Mouse (Mus musculus) testis, adult 2 months (tissue): ENCODE measurements around the gene Zfp341. TPM values are rescaled to one million over a fixed set of nuclear protein-coding genes. Genes with fewer than 3 reads are reported as not detected.
A peak's percentile ranks its signal among the peaks of the same experiment; 100 is the strongest.

ENCODE experiments used
- H3K27ac ChIP-seq: fragments of 200-500 bp; 2 replicates; pipeline ENCODE4 v1.5.1; 2012; ENCODE audit warnings: low read depth, low read length; ENCODE audit not compliant: control insufficient read depth, insufficient read depth
- H3K27me3 ChIP-seq: fragments of 200-500 bp; 2 replicates; pipeline ENCODE4 v1.6.1; 2012; ENCODE audit warnings: mild to moderate bottlenecking, low read length, moderate library complexity; ENCODE audit not compliant: control insufficient read depth, insufficient read depth
- H3K36me3 ChIP-seq: fragments of 200-500 bp; 2 replicates; pipeline ENCODE4 v1.6.1; 2012; ENCODE audit warnings: mild to moderate bottlenecking, low read length; ENCODE audit not compliant: control insufficient read depth, insufficient read depth
- H3K4me1 ChIP-seq: fragments of 200-500 bp; 2 replicates; pipeline ENCODE4 v1.6.1; 2012; ENCODE audit warnings: low read length; ENCODE audit not compliant: control insufficient read depth, insufficient read depth
- H3K4me3 ChIP-seq: fragments of 200-500 bp; 2 replicates; pipeline ENCODE4 v1.5.1; 2012; ENCODE audit warnings: low read depth, mild to moderate bottlenecking, low read length, moderate library complexity, mixed read lengths; ENCODE audit not compliant: control insufficient read depth
- CTCF ChIP-seq: fragments of 200-500 bp; IDR thresholded peaks from 2 replicates; pipeline ENCODE4 v1.5.1; 2012; ENCODE audit warnings: low read depth, mild to moderate bottlenecking, inconsistent platforms, low read length, moderate library complexity; ENCODE audit not compliant: control insufficient read depth, insufficient read depth, insufficient replicate concordance
- POLR2A ChIP-seq: fragments of 200-500 bp; IDR thresholded peaks from 2 replicates; pipeline ENCODE4 v1.6.1; 2012; ENCODE audit warnings: low read depth, mild to moderate bottlenecking, inconsistent platforms, low read length, moderate library complexity; ENCODE audit not compliant: control insufficient read depth
- polyA plus RNA-seq: library from polyadenylated mRNA; depleted of rRNA; stranded (reverse); fragments of >200 nt; gene quantifications from 2 replicates; pipeline ENCODE4 v1.2.3, GENCODE M21; 2012

Gene Zfp341
- polyA plus RNA-seq, 1 experiment = 1.1 TPM

DNA sequence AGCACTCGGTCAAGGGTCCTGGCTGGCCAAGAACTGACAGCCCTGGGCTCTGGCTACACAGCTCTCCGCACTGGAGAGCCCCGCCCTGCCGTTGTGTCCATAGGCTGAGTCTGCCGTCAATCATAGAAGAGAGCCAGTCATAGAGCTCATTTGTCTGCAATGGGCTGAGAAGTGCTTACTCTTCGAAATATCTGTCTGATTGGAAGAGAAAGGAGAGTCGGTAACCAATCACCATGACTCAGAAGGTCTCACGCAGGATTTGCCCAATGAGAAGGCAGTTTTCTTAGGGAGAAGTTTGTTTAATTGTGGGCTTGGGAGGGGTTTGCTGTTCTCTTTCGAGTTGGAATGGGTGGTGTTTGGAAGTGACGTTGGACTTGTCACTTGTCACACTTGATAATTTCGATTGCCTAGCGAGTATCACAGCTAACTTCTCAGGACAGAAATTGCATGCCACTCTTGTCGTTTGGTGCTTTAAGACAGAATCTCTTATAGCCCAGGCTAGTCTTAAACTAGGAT lies 9.4 kb upstream of the Zfp341 start, which contains the start of gene Pxmp4:
Gene Pxmp4, minus strand, starts transcription at position 71 of the 516 bp plus-strand sequence.
- no peaks in the 10 kb centered on the region for H3K27me3 ChIP-seq
- H3K4me3 ChIP-seq = peak within 1 kb of the TSS; percentile 86
- no peak within 1 kb of the TSS for H3K27ac ChIP-seq
- H3K36me3 ChIP-seq = no peaks in the 10 kb centered on the region
- H3K4me1 ChIP-seq = no peaks in the 10 kb centered on the region
- TF ChIP-seq POLR2A (peak; percentile 60; the same call in 1 of the 2 replicates), CTCF (no peak)

DNA sequence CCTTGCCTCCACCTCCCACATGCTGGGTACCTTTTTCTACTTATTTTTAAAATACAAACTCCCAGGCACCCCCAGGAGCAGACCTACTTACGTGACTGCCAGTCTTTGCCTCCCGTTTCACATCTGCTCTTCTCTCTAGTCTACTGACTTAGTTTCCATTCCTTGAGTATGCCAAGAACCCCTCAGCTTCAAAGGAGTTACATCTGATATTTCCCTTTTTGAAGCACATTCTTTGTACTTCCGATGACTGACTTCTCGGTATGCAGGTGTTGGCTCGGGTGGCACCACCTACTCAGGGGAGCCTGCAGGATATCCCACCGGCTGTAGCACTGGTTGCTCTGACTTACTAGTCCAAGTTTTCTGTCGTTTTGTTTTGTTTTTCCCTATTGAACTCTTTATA lies 8.9 kb upstream of the Zfp341 start:
- Histone ChIP-seq H3K36me3 (no peaks in the 10 kb centered on the region), H3K4me3 (peak overlapping the region; percentile 8; the same call in 1 of the 2 replicates), H3K27me3 (no peaks in the 10 kb centered on the region), H3K27ac (no peak overlapping the region), H3K4me1 (no peaks in the 10 kb centered on the region)
- TF ChIP-seq CTCF (no peak), POLR2A (no peak)

DNA sequence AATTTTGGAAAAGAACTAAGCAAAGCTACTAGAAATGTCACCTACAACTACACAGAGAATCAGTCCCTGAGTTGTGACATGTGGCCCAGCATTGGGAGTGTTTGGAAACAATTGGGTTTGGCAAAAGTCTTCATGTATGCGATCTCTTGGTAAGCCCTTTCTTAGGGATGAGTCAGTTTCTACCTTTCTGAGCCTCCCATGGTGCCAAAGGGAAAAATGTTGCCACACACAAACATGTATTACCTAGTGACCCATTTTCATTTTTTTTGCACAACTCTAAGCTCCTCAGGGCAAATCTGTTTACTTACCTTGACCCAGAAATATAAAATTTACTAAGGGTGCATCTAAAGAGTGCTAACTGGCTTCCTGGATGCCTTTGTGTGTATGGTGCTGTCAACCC lies 6.1 kb upstream of the Zfp341 start:
- TF ChIP-seq CTCF (no peak), POLR2A (no peak)
- no peak overlapping the region for H3K4me3 ChIP-seq

GRCm38 (mm10) chr2:154609050-154609767 lies 3.9 kb upstream of the Zfp341 start:
- no peak for TF ChIP-seq POLR2A
- TF ChIP-seq CTCF = no peak
- no peak overlapping the region for H3K4me3 ChIP-seq
- H3K4me1 ChIP-seq = peaks cover 8% of the 10 kb centered on the region
- H3K27ac ChIP-seq = no peak overlapping the region
- H3K27me3 ChIP-seq = no peaks in the 10 kb centered on the region
- no peaks in the 10 kb centered on the region for H3K36me3 ChIP-seq

More for the DNA sequence above, 6.1 kb upstream of the Zfp341 start:
- Histone ChIP-seq H3K36me3 (no peaks in the 10 kb centered on the region), H3K27me3 (no peaks in the 10 kb centered on the region), H3K27ac (no peak overlapping the region), H3K4me1 (0 out of 2 replicates have a peak, but pooled peaks cover 2% of the 10 kb centered on the region)

DNA sequence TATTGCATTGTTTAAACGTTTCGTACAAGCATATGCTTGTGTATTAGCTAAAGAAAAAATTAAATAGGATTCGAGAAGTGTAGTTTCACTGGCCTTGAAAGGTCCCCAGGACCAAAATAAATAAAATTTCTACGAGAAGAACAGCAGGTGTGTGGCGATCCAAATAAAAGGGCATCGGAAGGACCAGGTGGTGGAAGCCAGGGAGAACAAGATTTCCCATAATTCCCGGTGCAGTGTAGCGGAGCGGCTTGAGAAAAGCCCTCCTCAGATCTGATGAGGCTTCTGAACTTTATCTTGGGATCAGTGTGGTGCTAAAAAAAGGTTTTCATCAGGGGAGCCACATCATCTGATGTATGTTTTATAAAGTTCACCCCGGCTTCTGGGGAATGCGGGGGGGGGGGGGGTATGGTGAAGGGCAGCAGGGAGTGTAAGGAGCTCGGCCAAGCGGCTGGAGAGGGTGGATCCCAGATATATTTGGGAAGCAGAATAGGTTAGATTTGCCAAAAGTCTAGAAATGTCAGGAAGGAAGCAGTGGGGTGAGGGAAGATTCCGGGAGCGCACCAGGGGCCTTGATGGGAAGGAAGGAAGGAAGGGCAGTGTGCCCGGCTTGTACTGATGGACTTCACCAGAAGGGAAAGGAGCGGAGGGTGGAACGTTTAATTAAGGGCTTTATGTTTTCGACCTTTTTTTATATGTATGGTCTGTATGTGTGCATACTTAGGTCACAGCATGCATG lies 1.9 kb downstream of the Zfp341 start:
- Histone ChIP-seq H3K4me1 (peaks cover 14% of the 10 kb centered on the region), H3K27ac (peak overlapping the region; percentile 52; the same call in 1 of the 2 replicates), H3K27me3 (no peaks in the 10 kb centered on the region), H3K4me3 (no peak overlapping the region; the same call in 1 of the 2 replicates), H3K36me3 (no peaks in the 10 kb centered on the region)
- TF ChIP-seq POLR2A = no peak
- no peak for TF ChIP-seq CTCF

GRCm38 (mm10) chr2:154615674-154616073 lies 2.6 kb downstream of the Zfp341 start:
- Histone ChIP-seq H3K36me3 (no peaks in the 10 kb centered on the region), H3K4me3 (no peak overlapping the region), H3K27ac (no peak overlapping the region; the same call in 1 of the 2 replicates), H3K4me1 (peaks cover 14% of the 10 kb centered on the region), H3K27me3 (no peaks in the 10 kb centered on the region)
- TF ChIP-seq POLR2A (no peak), CTCF (no peak)

GRCm38 (mm10) chr2:154617061-154617460 lies 4.0 kb downstream of the Zfp341 start:
- H3K27ac ChIP-seq = no peak overlapping the region
- H3K27me3 ChIP-seq = no peaks in the 10 kb centered on the region
- peaks cover 14% of the 10 kb centered on the region for H3K4me1 ChIP-seq
- no peak overlapping the region for H3K4me3 ChIP-seq
- TF ChIP-seq POLR2A (no peak), CTCF (no peak)
- H3K36me3 ChIP-seq = no peaks in the 10 kb centered on the region
